In genomic region chr3:121418251-121418601, GRCm38 (mm10) we compare ENCODE assay signal across 13 mouse cellular contexts. TPM values are rescaled to one million over a fixed set of nuclear protein-coding genes. Genes with fewer than 3 reads are reported as not detected.
DNase-seq lines count a peak whose midpoint lies in the region; ATAC-seq and TF ChIP-seq lines count a peak whose summit lies in the region.
"Had no signal": no experiment of that assay in that cellular context is flagged by ENCODE, and none has a peak within 500 bp of the region (broad histone marks: within the 10 kb centered on the region; RNA-seq: fewer than 3 reads in every experiment).

No protein-coding gene starts in this region.

- H3K9ac ChIP-seq in forebrain, embryonic 13.5 days: no peak overlapping the region
- no peak overlapping the region for H3K9ac ChIP-seq in forebrain, embryonic 15.5 days (replicated peaks)
- H3K9ac ChIP-seq in hindbrain, embryonic 11.5 days (ENCODE audit: low read depth, low read length): no peak overlapping the region
- H3K9ac ChIP-seq in hindbrain, embryonic 16.5 days (ENCODE audit: low read depth, low read length): no peak overlapping the region
- H3K9ac ChIP-seq in neural tube, embryonic 11.5 days (ENCODE audit: low read length): no peak overlapping the region
- H3K9ac ChIP-seq: lung, embryonic 15.5 days had no signal

- ATAC-seq in forebrain, embryonic 13.5 days: 0 out of 2 replicates have a peak, but pooled peaks have one; percentile 21
- ATAC-seq in forebrain, embryonic 15.5 days (replicated peaks): no peak
- no peak for ATAC-seq in hindbrain, embryonic 11.5 days (ENCODE audit: low FRiP score)
- no peak for ATAC-seq in hindbrain, embryonic 16.5 days
- peak; percentile 17; the same call in 1 of the 2 replicates for ATAC-seq in neural tube, embryonic 11.5 days (ENCODE audit: insufficient read depth, low FRiP score, low TSS enrichment)
- ATAC-seq: Patski had no signal

- no peaks in the 10 kb centered on the region for H3K9me3 ChIP-seq in forebrain, embryonic 13.5 days (replicated peaks)
- no peaks in the 10 kb centered on the region for H3K9me3 ChIP-seq in forebrain, embryonic 15.5 days
- no peaks in the 10 kb centered on the region for H3K9me3 ChIP-seq in hindbrain, embryonic 11.5 days (ENCODE audit: control insufficient read depth, low read length)
- H3K9me3 ChIP-seq in hindbrain, embryonic 16.5 days (ENCODE audit: control insufficient read depth, low read length): no peaks in the 10 kb centered on the region
- H3K9me3 ChIP-seq in neural tube, embryonic 11.5 days (ENCODE audit: control insufficient read depth, low read length): no peaks in the 10 kb centered on the region
- H3K9me3 ChIP-seq: lung, embryonic 15.5 days had no signal

- TF ChIP-seq POLR2A in myocyte (IDR thresholded peaks at IDR 0.05; ENCODE audit: insufficient read length, low read depth): no peak

- peaks cover 10% of the 10 kb centered on the region for H3K4me1 ChIP-seq in forebrain, embryonic 13.5 days
- 0 out of 2 replicates have a peak, but pooled peaks cover 5% of the 10 kb centered on the region for H3K4me1 ChIP-seq in forebrain, embryonic 15.5 days
- H3K4me1 ChIP-seq in hindbrain, embryonic 11.5 days (replicated peaks; ENCODE audit: control insufficient read depth, insufficient read depth, low read length): no peaks in the 10 kb centered on the region
- no peaks in the 10 kb centered on the region for H3K4me1 ChIP-seq in hindbrain, embryonic 16.5 days (ENCODE audit: control insufficient read depth, insufficient read depth, low read depth, low read length)
- peaks cover 5% of the 10 kb centered on the region; the same call in 1 of the 2 replicates for H3K4me1 ChIP-seq in neural tube, embryonic 11.5 days (ENCODE audit: control insufficient read depth, insufficient read depth, low read length)

- H3K4me2 ChIP-seq in forebrain, embryonic 13.5 days: no peak overlapping the region
- no peak overlapping the region for H3K4me2 ChIP-seq in forebrain, embryonic 15.5 days (replicated peaks)
- no peak overlapping the region for H3K4me2 ChIP-seq in hindbrain, embryonic 11.5 days (replicated peaks; ENCODE audit: low read depth, low read length)
- H3K4me2 ChIP-seq in hindbrain, embryonic 16.5 days (ENCODE audit: low read length): no peak overlapping the region
- no peak overlapping the region for H3K4me2 ChIP-seq in neural tube, embryonic 11.5 days (ENCODE audit: low read depth)
- H3K4me2 ChIP-seq in myocyte (ENCODE audit: low read depth): peak overlapping the region; percentile 65
- H3K4me2 ChIP-seq: lung, embryonic 15.5 days had no signal

- 7% methylated on average over 6 of the region's 6 CpGs for WGBS in forebrain, embryonic 13.5 days
- WGBS in forebrain, embryonic 15.5 days: 20% methylated on average over 6 of the region's 6 CpGs
- WGBS in hindbrain, embryonic 11.5 days: 24% methylated on average over 6 of the region's 6 CpGs
- 18% methylated on average over 6 of the region's 6 CpGs for WGBS in hindbrain, embryonic 16.5 days
- WGBS in neural tube, embryonic 11.5 days: 41% methylated on average over 6 of the region's 6 CpGs

- DNase-seq in hindbrain, embryonic 11.5 days (ENCODE audit: low spot score): peak; percentile 15
- DNase-seq in neural tube, embryonic 11.5 days (ENCODE audit: low spot score): no peak
- no peak for DNase-seq in neural tube, embryonic 10.5 days (ENCODE audit: extremely low spot score, low spot score)
- DNase-seq in spleen, postnatal 10 days (ENCODE audit: low spot score in 2 of 2): no peak
- DNase-seq: adrenal gland, postnatal 10 days; layer of hippocampus, adult 9-11 months; left cerebral cortex, postnatal 4 days had no signal

- H3K27me3 ChIP-seq in forebrain, embryonic 13.5 days: no peaks in the 10 kb centered on the region
- no peaks in the 10 kb centered on the region for H3K27me3 ChIP-seq in forebrain, embryonic 15.5 days
- H3K27me3 ChIP-seq in hindbrain, embryonic 11.5 days (ENCODE audit: control insufficient read depth, insufficient read depth, low read length): no peaks in the 10 kb centered on the region
- no peaks in the 10 kb centered on the region for H3K27me3 ChIP-seq in hindbrain, embryonic 16.5 days (replicated peaks; ENCODE audit: control insufficient read depth, insufficient read depth, low read length)
- H3K27me3 ChIP-seq in neural tube, embryonic 11.5 days (ENCODE audit: control insufficient read depth, insufficient read depth, low read length): no peaks in the 10 kb centered on the region
- H3K27me3 ChIP-seq in myocyte (ENCODE audit: control insufficient read depth, insufficient read depth, insufficient read length): no peaks in the 10 kb centered on the region
- H3K27me3 ChIP-seq: Patski had no signal

- no peak overlapping the region for H3K27ac ChIP-seq in forebrain, embryonic 13.5 days
- no peak overlapping the region for H3K27ac ChIP-seq in forebrain, embryonic 15.5 days (replicated peaks)
- no peak overlapping the region for H3K27ac ChIP-seq in hindbrain, embryonic 11.5 days (ENCODE audit: low read depth, low read length)
- H3K27ac ChIP-seq in hindbrain, embryonic 16.5 days (ENCODE audit: low read depth, low read length): no peak overlapping the region
- no peak overlapping the region for H3K27ac ChIP-seq in neural tube, embryonic 11.5 days (ENCODE audit: low read depth, low read length)
- H3K27ac ChIP-seq: lung, embryonic 15.5 days had no signal

- no peaks in the 10 kb centered on the region for H3K79me2 ChIP-seq in myocyte (ENCODE audit: control insufficient read depth, insufficient read depth)

- no peaks in the 10 kb centered on the region for H3K36me3 ChIP-seq in forebrain, embryonic 13.5 days (ENCODE audit: poor library complexity, severe bottlenecking)
- no peaks in the 10 kb centered on the region for H3K36me3 ChIP-seq in forebrain, embryonic 15.5 days
- no peaks in the 10 kb centered on the region for H3K36me3 ChIP-seq in hindbrain, embryonic 11.5 days (ENCODE audit: control insufficient read depth, insufficient read depth, low read length)
- no peaks in the 10 kb centered on the region for H3K36me3 ChIP-seq in hindbrain, embryonic 16.5 days (ENCODE audit: control insufficient read depth, insufficient read depth, low read length)
- no peaks in the 10 kb centered on the region for H3K36me3 ChIP-seq in neural tube, embryonic 11.5 days (ENCODE audit: control insufficient read depth, insufficient read depth, low read length)
- no peaks in the 10 kb centered on the region for H3K36me3 ChIP-seq in myocyte (ENCODE audit: control insufficient read depth, insufficient read depth)
- H3K36me3 ChIP-seq: lung, embryonic 15.5 days had no signal

- H3ac ChIP-seq in myocyte (ENCODE audit: control insufficient read depth, insufficient read length): no peak overlapping the region

- H3K4me3 ChIP-seq in forebrain, embryonic 13.5 days: no peak overlapping the region
- H3K4me3 ChIP-seq in forebrain, embryonic 15.5 days: no peak overlapping the region
- no peak overlapping the region for H3K4me3 ChIP-seq in hindbrain, embryonic 11.5 days (ENCODE audit: low read depth, low read length)
- no peak overlapping the region for H3K4me3 ChIP-seq in hindbrain, embryonic 16.5 days (ENCODE audit: low read length)
- H3K4me3 ChIP-seq in neural tube, embryonic 11.5 days (ENCODE audit: low read depth, low read length): no peak overlapping the region
- no peak overlapping the region for H3K4me3 ChIP-seq in myocyte
- H3K4me3 ChIP-seq: lung, embryonic 15.5 days had no signal

TF ChIP-seq in myocyte, 11 proteins besides CTCF, POLR2A, EP300 and RAD21:
- no peak for TF ChIP-seq SRF (IDR thresholded peaks at IDR 0.05; ENCODE audit: control insufficient read depth, insufficient read length, low read depth)
- TF ChIP-seq MAX (IDR thresholded peaks at IDR 0.05; ENCODE audit: low read depth): no peak
- no peak for TF ChIP-seq POLR2AphosphoS2 (IDR thresholded peaks at IDR 0.05; ENCODE audit: insufficient read length, low read depth)
- no peak for TF ChIP-seq USF1 (IDR thresholded peaks at IDR 0.05; ENCODE audit: low read depth)
- no peak for TF ChIP-seq E2F4 (IDR thresholded peaks at IDR 0.05; ENCODE audit: insufficient read depth)
- TF ChIP-seq TCF3 (IDR thresholded peaks at IDR 0.05; ENCODE audit: insufficient read length, low read depth): no peak
- no peak for TF ChIP-seq REST (IDR thresholded peaks at IDR 0.05; ENCODE audit: insufficient read depth, insufficient read length)
TF ChIP-seq in myocyte: peak in this region for 0.

RNA-seq across cellular contexts. Expression of gene Cnn3, which starts 8.1 kb away (rescaled TPM):
- polyA plus RNA-seq in forebrain, embryonic 13.5 days (2015; fragmentation: Nextera tagmentation; extraction: Ambion mirVana): 770 and 773 TPM in 2 replicates
- polyA plus RNA-seq in forebrain, embryonic 15.5 days (2015; fragmentation: Nextera tagmentation; extraction: Ambion mirVana): 645 and 663 TPM in 2 replicates
- 1,127 and 1,205 TPM in 2 replicates for polyA plus RNA-seq in hindbrain, embryonic 11.5 days (2014; fragmentation: Nextera tagmentation; extraction: Ambion mirVana)
- 395 and 417 TPM in 2 replicates for polyA plus RNA-seq in hindbrain, embryonic 16.5 days (2015; fragmentation: Nextera tagmentation; extraction: Ambion mirVana)
- 1,106 and 1,111 TPM in 2 replicates for polyA plus RNA-seq in neural tube, embryonic 11.5 days (2014; fragmentation: Nextera tagmentation; extraction: Ambion mirVana)
- polyA plus RNA-seq in myocyte (2012; fragmentation: generic; extraction: Trizol): 589 TPM

Comparison
In these comparisons a context has a peak if more than half of its experiments do, and no peak if none do; other contexts are left out.
1. ATAC-seq: peak in forebrain, embryonic 13.5 days (single experiment) and neural tube, embryonic 11.5 days (single experiment); none in forebrain, embryonic 15.5 days (single experiment), hindbrain, embryonic 11.5 days (single experiment) and hindbrain, embryonic 16.5 days (single experiment).